Comparison of ENCODE assay signal across 10 mouse cellular contexts in genomic region chr3:101443265-101443881, GRCm38 (mm10).
DNase-seq lines count a peak whose midpoint lies in the region; ATAC-seq and TF ChIP-seq lines count a peak whose summit lies in the region.
"Had no signal": no experiment of that assay in that cellular context is flagged by ENCODE, and none has a peak within 500 bp of the region (broad histone marks: within the 10 kb centered on the region; RNA-seq: fewer than 3 reads in every experiment).

No protein-coding gene starts in this region.

- WGBS in kidney, embryonic 14.5 days, result 86% methylated on average over 11 of the region's 11 CpGs
- whole genome bisulfite sequencing in midbrain, embryonic 12.5 days, result 69% methylated on average over 11 of the region's 11 CpGs

- H3K36me3 ChIP-seq in kidney, embryonic 14.5 days (ENCODE audit: control insufficient read depth, insufficient read depth, low read length), result peaks cover 11% of the 10 kb centered on the region; the same call in 1 of the 2 replicates
- H3K36me3 ChIP-seq in E14TG2a.4 (ENCODE audit: insufficient read depth, low read length), result peaks cover 24% of the 10 kb centered on the region
- peaks cover 20% of the 10 kb centered on the region for H3K36me3 ChIP-seq in midbrain, embryonic 12.5 days

- H3K9ac ChIP-seq in kidney, embryonic 14.5 days (ENCODE audit: low read depth, low read length), result no peak overlapping the region
- H3K9ac ChIP-seq in midbrain, embryonic 12.5 days (replicated peaks), result no peak overlapping the region

- no peak overlapping the region for H3K4me3 ChIP-seq in kidney, embryonic 14.5 days (ENCODE audit: low read length)
- H3K4me3 ChIP-seq in E14TG2a.4 (replicated peaks; ENCODE audit: low read length), result no peak overlapping the region
- no peak overlapping the region for H3K4me3 ChIP-seq in midbrain, embryonic 12.5 days

- no peak overlapping the region for H3K4me2 ChIP-seq in kidney, embryonic 14.5 days (replicated peaks; ENCODE audit: low read depth, low read length)
- no peak overlapping the region for H3K4me2 ChIP-seq in midbrain, embryonic 12.5 days (replicated peaks)

- no peaks in the 10 kb centered on the region for H3K9me3 ChIP-seq in kidney, embryonic 14.5 days (ENCODE audit: control insufficient read depth, low read length)
- H3K9me3 ChIP-seq in E14TG2a.4 (ENCODE audit: low read length), result no peaks in the 10 kb centered on the region
- no peaks in the 10 kb centered on the region for H3K9me3 ChIP-seq in midbrain, embryonic 12.5 days

- 0 out of 2 replicates have a peak, but pooled peaks have one; percentile 4 for TF ChIP-seq CTCF in E14TG2a.4 (conservative IDR thresholded peaks at IDR 0.05; ENCODE audit: low read length)

- ATAC-seq in kidney, embryonic 14.5 days (ENCODE audit: low FRiP score, low TSS enrichment), result no peak
- no peak; the same call in 1 of the 2 replicates for ATAC-seq in midbrain, embryonic 12.5 days (ENCODE audit: low FRiP score, low read depth)

- H3K27me3 ChIP-seq in kidney, embryonic 14.5 days (ENCODE audit: control insufficient read depth, insufficient read depth, low read length), result no peaks in the 10 kb centered on the region
- H3K27me3 ChIP-seq in E14TG2a.4 (ENCODE audit: insufficient read depth, low read length), result no peaks in the 10 kb centered on the region
- H3K27me3 ChIP-seq in midbrain, embryonic 12.5 days, result no peaks in the 10 kb centered on the region

- H3K27ac ChIP-seq in kidney, embryonic 14.5 days (ENCODE audit: low read depth, low read length), result no peak overlapping the region
- H3K27ac ChIP-seq in midbrain, embryonic 12.5 days (replicated peaks), result peak overlapping the region; percentile 52; the same call in 1 of the 2 replicates

- H3K4me1 ChIP-seq in kidney, embryonic 14.5 days (ENCODE audit: control insufficient read depth, insufficient read depth, low read length), result no peaks in the 10 kb centered on the region
- peaks cover 92% of the 10 kb centered on the region for H3K4me1 ChIP-seq in E14TG2a.4 (replicated peaks; ENCODE audit: low read depth, low read length)
- H3K4me1 ChIP-seq in midbrain, embryonic 12.5 days, result no peaks in the 10 kb centered on the region; the same call in 1 of the 2 replicates

- peak; percentile 9 for DNase-seq in kidney, adult 9 months
- peak; percentile 52 for DNase-seq in R1 (ENCODE audit: low read depth, low spot score)
- DNase-seq in urinary bladder, postnatal 14 days (ENCODE audit: low spot score), result no peak
- DNase-seq in gastrocnemius, adult 8-10 months (ENCODE audit: low spot score in 2 of 2), result no peak
- DNase-seq: cerebellum, adult 18-20 months; gastrocnemius, postnatal 25 days; kidney, adult 18-20 months had no signal

Comparison
In these comparisons a context has a peak if more than half of its experiments do, and no peak if none do; other contexts are left out.
1. DNase-seq: peak in kidney, adult 9 months (single experiment) and R1 (single experiment); none in urinary bladder, postnatal 14 days (single experiment) and gastrocnemius, adult 8-10 months (0 of 2).